Mouse (Mus musculus): ENCODE data around the gene Olfr837.
"Not testable (repeated sequence)": the region's sequence is repeated elsewhere in the genome, so short reads cannot be mapped to it uniquely, and the experiment has no call there.

The Olfr837 gene

GRCm38 (mm10) chr9:19136017-19136416 lies at the start of gene Olfr837:
Olfr837 (plus strand) TSS chr9:19136317.
- no peak for DNase-seq (ENCODE audit: low spot score)

- not testable (repeated sequence) for DNase-seq (ENCODE audit: low spot score)
Observed at GRCm38 (mm10) chr9:19092889-19093753, 43.0 kb upstream of the Olfr837 start.

- DNase-seq (ENCODE audit: low spot score): no peak
Observed at GRCm38 (mm10) chr9:19097286-19097685, 38.8 kb upstream of the Olfr837 start.

- no peak for DNase-seq (ENCODE audit: low spot score)
Observed at GRCm38 (mm10) chr9:19120082-19120481, 16.0 kb upstream of the Olfr837 start, which contains the start of gene Olfr836. Olfr836 (plus strand) TSS chr9:19120382.

- DNase-seq (ENCODE audit: low spot score): no peak
Observed at GRCm38 (mm10) chr9:19177212-19177611, 41.1 kb downstream of the Olfr837 start, which contains the start of gene Olfr839-ps1. Olfr839-ps1 (minus strand) TSS chr9:19177312.

All from lung, postnatal 25 days (tissue).